Mouse (Mus musculus) lung, postnatal 25 days (tissue): Measurements from ENCODE around the gene Piezo1.
A peak's percentile ranks its signal among the peaks of the same experiment; 100 is the strongest.

Experiments used
- DNase-seq: peaks from one replicate; pipeline ENCODE4 v3.0.0; 2022; ENCODE audit warnings: low spot score

The Piezo1 gene

GRCm38 (mm10) chr8:122497016-122497734, 54.0 kb downstream of the Piezo1 start:
- DNase-seq, result no peak

- DNase-seq, result no peak
These were observed 62.7 kb downstream of the Piezo1 start for GRCm38 (mm10) chr8:122488387-122488786.

- peak; percentile 34 for DNase-seq
These were observed 66.3 kb downstream of the Piezo1 start for GRCm38 (mm10) chr8:122484831-122485230.

- DNase-seq, result no peak
These were observed 67.3 kb downstream of the Piezo1 start for GRCm38 (mm10) chr8:122483877-122484276.

- DNase-seq, result no peak
These were observed 68.7 kb downstream of the Piezo1 start for GRCm38 (mm10) chr8:122482448-122482847.

- peak; percentile 90 for DNase-seq
These were observed 75.4 kb downstream of the Piezo1 start, which contains the start of the genes Rnf166 and Ctu2 for GRCm38 (mm10) chr8:122475580-122476320. TSS of gene Rnf166 (minus strand) at chr8:122476064. TSS of gene Ctu2 (plus strand) at chr8:122476143.

GRCm38 (mm10) chr8:122474951-122475560, 76.1 kb downstream of the Piezo1 start:
- DNase-seq, result no peak

GRCm38 (mm10) chr8:122473911-122474421, 77.2 kb downstream of the Piezo1 start:
- peak; percentile 49 for DNase-seq

GRCm38 (mm10) chr8:122470691-122471090, 80.4 kb downstream of the Piezo1 start:
- no peak for DNase-seq

GRCm38 (mm10) chr8:122469965-122470364, 81.2 kb downstream of the Piezo1 start:
- DNase-seq, result no peak

GRCm38 (mm10) chr8:122469407-122469806, 81.7 kb downstream of the Piezo1 start:
- no peak for DNase-seq

- no peak for DNase-seq
These were observed 83.3 kb downstream of the Piezo1 start for GRCm38 (mm10) chr8:122467816-122468215.

GRCm38 (mm10) chr8:122464985-122465384, 86.1 kb downstream of the Piezo1 start:
- no peak for DNase-seq

GRCm38 (mm10) chr8:122463651-122464640, 87.2 kb downstream of the Piezo1 start:
- peak; percentile 57 for DNase-seq

GRCm38 (mm10) chr8:122462510-122462909, 88.6 kb downstream of the Piezo1 start:
- no peak for DNase-seq

- no peak for DNase-seq
These were observed 89.5 kb downstream of the Piezo1 start for GRCm38 (mm10) chr8:122461473-122462148.

GRCm38 (mm10) chr8:122460524-122461472, 90.3 kb downstream of the Piezo1 start, which contains the start of gene Snai3:
TSS of gene Snai3 (minus strand) at chr8:122460733.
- peak; percentile 71 for DNase-seq

GRCm38 (mm10) chr8:122459990-122460389, 91.1 kb downstream of the Piezo1 start:
- DNase-seq, result no peak

- DNase-seq, result no peak
These were observed 91.8 kb downstream of the Piezo1 start for GRCm38 (mm10) chr8:122459218-122459900.
